Mouse (Mus musculus): ENCODE data around the gene Id3.

- TF ChIP-seq TAL1 (IDR thresholded peaks at IDR 0.05; ENCODE audit: low read length), result no peak
- no peak for TF ChIP-seq GATA1 (IDR thresholded peaks at IDR 0.05; ENCODE audit: low read length)
Observed at GRCm38 (mm10) chr4:136148342-136149044, 5.2 kb downstream of the Id3 start.
